Mouse (Mus musculus): ENCODE measurements around the gene Ctdnep1.
"Not testable (repeated sequence)": the region's sequence is repeated elsewhere in the genome, so short reads cannot be mapped to it uniquely, and the experiment has no call there.

Ctdnep1 gene

GRCm38 (mm10) chr11:70010961-70011360 is 30.0 kb downstream of the Ctdnep1 start:
- no peak for DNase-seq (ENCODE audit: low read depth, low spot score)

GRCm38 (mm10) chr11:70012931-70013330 is 32.0 kb downstream of the Ctdnep1 start:
- DNase-seq (ENCODE audit: low read depth, low spot score) = no peak

- no peak for DNase-seq (ENCODE audit: low read depth, low spot score)
These were observed 32.5 kb downstream of the Ctdnep1 start for GRCm38 (mm10) chr11:70013408-70013807.

GRCm38 (mm10) chr11:70014051-70014450 is 33.1 kb downstream of the Ctdnep1 start:
- DNase-seq (ENCODE audit: low read depth, low spot score) = no peak

- peak; percentile 82 for DNase-seq (ENCODE audit: low read depth, low spot score)
These were observed 34.1 kb downstream of the Ctdnep1 start, which contains the start of gene Acadvl for GRCm38 (mm10) chr11:70014880-70015558. Gene Acadvl (minus strand): TSS chr11:70015411.

- DNase-seq (ENCODE audit: low read depth, low spot score) = no peak
These were observed 34.7 kb downstream of the Ctdnep1 start for GRCm38 (mm10) chr11:70015677-70016076.

- not testable (repeated sequence) for DNase-seq (ENCODE audit: low read depth, low spot score)
These were observed 35.2 kb downstream of the Ctdnep1 start for GRCm38 (mm10) chr11:70016177-70016576.

- DNase-seq (ENCODE audit: low read depth, low spot score) = no peak
These were observed 35.7 kb downstream of the Ctdnep1 start, which contains the start of gene Dlg4 for GRCm38 (mm10) chr11:70016669-70017068. Gene Dlg4 (plus strand): TSS chr11:70016942.

GRCm38 (mm10) chr11:70017199-70017767 is 36.3 kb downstream of the Ctdnep1 start:
- DNase-seq (ENCODE audit: low read depth, low spot score) = no peak

- no peak for DNase-seq (ENCODE audit: low read depth, low spot score)
These were observed 37.4 kb downstream of the Ctdnep1 start for GRCm38 (mm10) chr11:70018131-70018990.

- DNase-seq (ENCODE audit: low read depth, low spot score) = no peak
These were observed 38.6 kb downstream of the Ctdnep1 start for GRCm38 (mm10) chr11:70019495-70020021.

- no peak for DNase-seq (ENCODE audit: low read depth, low spot score)
These were observed 39.2 kb downstream of the Ctdnep1 start for GRCm38 (mm10) chr11:70020022-70020631.

- peak; percentile 81 for DNase-seq (ENCODE audit: low read depth, low spot score)
These were observed 39.8 kb downstream of the Ctdnep1 start for GRCm38 (mm10) chr11:70020731-70021263.

- DNase-seq (ENCODE audit: low read depth, low spot score) = peak; percentile 97
These were observed 40.5 kb downstream of the Ctdnep1 start for GRCm38 (mm10) chr11:70021264-70022132.

GRCm38 (mm10) chr11:70023481-70024150 is 42.7 kb downstream of the Ctdnep1 start:
- no peak for DNase-seq (ENCODE audit: low read depth, low spot score)

- DNase-seq (ENCODE audit: low read depth, low spot score) = no peak
These were observed 43.2 kb downstream of the Ctdnep1 start for GRCm38 (mm10) chr11:70024151-70024514.

GRCm38 (mm10) chr11:70026689-70027088 is 45.7 kb downstream of the Ctdnep1 start:
- peak; percentile 69 for DNase-seq (ENCODE audit: low read depth, low spot score)

GRCm38 (mm10) chr11:70027397-70027796 is 46.4 kb downstream of the Ctdnep1 start:
- DNase-seq (ENCODE audit: low read depth, low spot score) = peak; percentile 48

- peak; percentile 55 for DNase-seq (ENCODE audit: low read depth, low spot score)
These were observed 47.6 kb downstream of the Ctdnep1 start for GRCm38 (mm10) chr11:70028401-70029129.

All from skeletal muscle tissue, adult 2 months (tissue).